Mouse (Mus musculus) kidney, adult 9 months (tissue): ENCODE data around the gene Rbms3.
A peak's percentile ranks its signal among the peaks of the same experiment; 100 is the strongest.

ENCODE experiments used
- DNase-seq: peaks from one replicate; pipeline ENCODE4 v3.0.0; 2022

Rbms3 gene

DNA sequence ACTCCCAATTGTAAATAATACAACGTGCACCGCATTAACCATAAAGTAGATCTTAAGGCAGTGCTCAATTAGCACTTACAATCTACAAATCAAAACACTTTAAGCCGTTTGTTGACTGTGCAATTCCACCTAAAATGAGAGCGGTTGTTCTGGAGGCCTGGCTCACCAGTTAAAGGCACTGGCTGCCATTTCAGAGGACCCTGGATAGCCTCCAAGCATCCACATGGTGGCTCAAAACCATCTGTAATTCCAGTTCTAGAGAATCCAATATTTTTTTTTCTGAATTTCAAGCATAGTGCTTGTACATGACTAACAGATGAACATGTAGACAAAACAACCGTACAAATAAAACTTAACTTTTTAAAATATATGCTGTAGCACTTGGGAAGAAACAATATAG is 460.5 kb downstream of the Rbms3 start:
- no peak for DNase-seq

DNA sequence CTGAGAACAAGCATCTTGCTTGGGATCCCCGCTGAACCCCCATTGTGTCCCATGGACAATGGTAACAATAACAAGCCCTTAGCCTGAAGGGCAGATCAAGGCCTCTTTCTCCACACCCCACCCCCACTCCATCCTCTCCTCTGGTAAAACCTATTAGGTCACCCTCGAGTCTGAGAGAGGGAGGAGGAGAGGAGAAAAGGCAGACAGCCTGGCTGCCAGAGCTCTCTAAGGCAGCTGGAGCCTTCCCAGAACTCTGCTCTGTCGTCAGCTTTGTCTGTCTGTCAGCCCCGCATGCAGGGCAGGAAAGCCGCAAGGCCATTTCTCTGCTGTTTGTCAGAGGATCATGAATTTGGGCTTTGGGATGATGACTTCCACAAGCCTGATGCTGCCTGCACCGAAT is 466.6 kb downstream of the Rbms3 start:
- no peak for DNase-seq

GRCm38 (mm10) chr9:117161150-117161549 is 468.6 kb downstream of the Rbms3 start:
- no peak for DNase-seq

DNA sequence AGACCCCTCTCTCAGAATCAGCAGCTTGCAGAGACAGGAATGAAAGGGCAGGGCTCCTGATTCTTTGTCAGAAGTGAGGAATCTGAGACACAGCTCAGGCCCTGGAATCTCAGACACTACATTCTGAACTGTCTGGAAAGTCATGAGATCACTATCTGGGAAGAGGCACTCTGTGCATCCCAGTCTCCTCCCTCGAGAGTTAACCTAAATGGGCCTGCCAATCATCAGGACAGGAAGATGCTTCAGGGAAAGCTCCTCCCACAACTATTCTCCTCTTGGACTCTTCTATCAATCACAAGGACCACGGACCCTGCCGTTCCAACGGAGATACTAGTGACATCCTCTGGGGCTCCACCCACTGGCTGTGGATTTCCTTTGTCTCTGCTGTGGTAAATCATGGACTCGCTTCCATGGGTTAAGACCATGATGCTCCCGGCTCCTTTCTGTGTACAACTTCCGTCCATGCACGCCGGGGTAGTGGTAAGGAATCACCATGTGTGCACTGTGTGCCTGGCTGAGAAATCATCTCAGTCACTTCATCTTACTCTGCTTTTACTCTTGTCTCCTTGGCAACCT is 473.3 kb downstream of the Rbms3 start:
- DNase-seq: no peak

- DNase-seq: no peak
Observed at GRCm38 (mm10) chr9:117154590-117154989, 475.1 kb downstream of the Rbms3 start.

- peak; percentile 5 for DNase-seq
Observed at GRCm38 (mm10) chr9:117153686-117154274, 475.9 kb downstream of the Rbms3 start.

GRCm38 (mm10) chr9:117151951-117152350 is 477.8 kb downstream of the Rbms3 start:
- no peak for DNase-seq

DNA sequence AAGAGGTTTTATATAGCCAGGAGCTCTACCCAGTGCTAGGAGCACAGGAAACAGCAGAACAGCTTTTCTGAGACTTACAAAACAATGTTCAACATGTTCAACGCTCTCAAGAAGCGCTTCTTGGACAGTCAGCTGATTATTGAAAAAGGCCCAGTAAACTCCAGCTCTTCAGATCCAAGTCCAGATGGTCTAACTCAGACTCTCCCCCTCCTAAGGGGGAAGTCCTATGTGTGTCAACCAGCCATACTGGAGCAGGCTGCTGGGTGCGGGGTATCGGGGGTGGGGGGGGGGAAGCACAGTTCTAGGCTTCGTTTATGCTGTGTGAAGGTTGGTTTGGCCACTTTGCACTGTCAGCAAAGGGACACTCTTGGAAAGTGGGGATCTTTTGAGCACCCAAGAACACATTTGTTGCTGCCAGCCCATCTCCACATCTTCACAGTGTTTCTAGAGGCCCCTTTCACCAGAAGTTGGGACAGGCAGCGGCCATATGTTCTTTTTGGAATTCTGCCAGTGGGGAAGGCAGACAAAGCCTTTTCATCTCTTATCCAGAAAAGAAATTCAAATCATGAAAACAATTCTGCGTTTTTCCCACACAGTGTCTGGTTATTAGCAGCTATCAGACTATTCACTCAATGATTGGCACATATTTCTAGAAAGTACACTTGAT is 485.5 kb downstream of the Rbms3 start:
- DNase-seq: no peak

DNA sequence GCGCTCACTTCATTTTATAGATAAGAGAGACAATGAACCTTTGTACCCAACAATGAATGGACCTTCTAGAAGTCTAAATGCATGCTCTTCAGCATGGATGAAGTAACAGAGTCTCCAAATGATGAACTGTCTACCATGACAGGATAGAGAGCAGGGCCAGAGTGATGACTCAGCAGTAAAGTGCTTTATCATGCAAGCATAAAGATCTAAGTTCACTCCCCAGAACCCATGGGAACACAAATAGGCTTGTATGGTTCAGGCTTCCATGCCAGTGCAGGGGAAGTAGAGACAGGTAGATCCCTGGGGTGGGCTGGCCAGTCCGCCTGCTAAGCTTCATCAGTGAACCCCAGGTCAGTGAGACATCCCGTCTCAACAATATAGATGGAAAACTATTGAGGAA is 489.7 kb downstream of the Rbms3 start:
- DNase-seq: no peak

- no peak for DNase-seq
Observed at GRCm38 (mm10) chr9:117136410-117136809, 493.3 kb downstream of the Rbms3 start.

DNA sequence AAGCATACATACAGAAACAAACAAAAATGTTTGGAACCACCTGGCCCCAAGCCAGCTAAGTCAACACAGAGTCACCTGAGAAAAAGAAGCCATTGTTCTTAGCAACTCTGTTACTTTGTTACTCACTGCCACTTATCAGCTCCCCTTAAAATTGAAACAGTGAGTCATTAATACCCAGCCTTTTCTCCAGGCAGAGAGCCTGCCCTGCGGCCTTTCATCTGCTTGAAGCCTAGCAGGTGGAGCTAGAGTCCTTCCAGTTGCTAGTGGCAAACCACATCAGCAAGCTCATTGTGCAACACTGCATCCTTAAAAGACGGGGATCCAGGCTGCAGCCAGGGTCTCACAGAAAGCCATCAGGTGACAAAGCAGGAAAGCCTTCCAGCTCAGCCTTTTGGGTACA is 495.7 kb downstream of the Rbms3 start:
- DNase-seq: no peak

GRCm38 (mm10) chr9:117126816-117127215 is 502.9 kb downstream of the Rbms3 start:
- no peak for DNase-seq

- no peak for DNase-seq
Observed at GRCm38 (mm10) chr9:117125844-117126243, 503.9 kb downstream of the Rbms3 start.

DNA sequence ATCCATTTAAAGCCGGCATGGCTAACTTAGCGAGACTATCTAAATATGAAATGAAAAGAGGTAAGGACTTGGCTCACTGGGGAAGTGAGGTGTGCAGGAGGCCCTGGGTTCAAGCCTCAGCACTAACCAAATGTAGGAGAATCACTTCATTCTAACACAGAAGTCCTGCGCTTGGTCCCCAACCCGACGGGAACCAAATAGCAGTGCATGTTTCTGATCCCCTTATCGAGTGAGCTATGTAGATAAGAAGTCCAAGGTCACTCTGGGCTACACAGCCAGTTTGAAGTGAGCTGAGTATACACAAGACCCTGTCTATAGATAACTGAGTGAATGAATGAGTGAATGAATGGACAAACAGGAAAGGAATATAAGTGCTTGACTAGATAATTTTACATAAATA is 508.1 kb downstream of the Rbms3 start:
- no peak for DNase-seq

- DNase-seq: no peak
Observed at GRCm38 (mm10) chr9:117117181-117117729, 512.5 kb downstream of the Rbms3 start.

- no peak for DNase-seq
Observed at GRCm38 (mm10) chr9:117115609-117116008, 514.1 kb downstream of the Rbms3 start.

DNA sequence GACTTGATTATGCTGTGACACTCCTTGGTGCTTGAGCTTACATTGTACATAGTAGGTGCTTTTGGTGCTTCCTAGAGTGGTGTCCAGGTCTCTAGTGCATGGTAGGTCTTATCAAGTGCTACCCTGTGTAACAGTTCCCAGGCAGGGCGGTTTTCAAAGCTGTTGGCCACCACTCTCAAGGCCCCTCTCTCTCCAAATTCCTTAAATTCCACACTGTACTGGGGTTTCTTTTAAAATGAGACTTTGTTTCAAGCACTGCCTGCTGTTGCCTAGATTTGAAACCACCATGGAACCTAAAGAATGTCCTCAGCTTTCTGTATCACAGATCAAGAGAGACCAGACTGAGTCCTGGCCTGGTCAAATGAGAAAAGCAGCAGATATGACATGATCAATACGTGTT is 516.1 kb downstream of the Rbms3 start:
- DNase-seq: no peak

DNA sequence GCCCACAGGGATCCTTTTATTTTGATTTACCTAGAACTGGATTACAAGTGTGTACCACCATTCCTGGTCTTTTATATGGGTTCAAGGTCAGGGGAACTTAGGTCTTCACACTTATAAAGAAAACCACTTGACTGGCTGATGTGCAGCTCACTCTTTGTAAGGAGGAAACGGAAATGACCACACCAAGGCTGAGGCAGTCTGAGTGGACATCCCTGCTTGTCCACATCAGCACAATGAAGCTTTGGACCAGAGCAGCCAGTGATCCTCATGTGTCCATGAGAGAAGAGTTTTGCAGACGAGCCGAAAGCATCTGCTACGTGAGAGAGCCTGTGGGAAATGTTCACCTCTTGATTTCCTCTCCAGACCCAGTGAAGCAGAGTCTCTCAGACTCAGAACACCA is 521.8 kb downstream of the Rbms3 start:
- DNase-seq: no peak

- DNase-seq: no peak
Observed at GRCm38 (mm10) chr9:117102198-117102930, 527.3 kb downstream of the Rbms3 start.

- no peak for DNase-seq
Observed at GRCm38 (mm10) chr9:117100181-117100580, 529.5 kb downstream of the Rbms3 start.

DNA sequence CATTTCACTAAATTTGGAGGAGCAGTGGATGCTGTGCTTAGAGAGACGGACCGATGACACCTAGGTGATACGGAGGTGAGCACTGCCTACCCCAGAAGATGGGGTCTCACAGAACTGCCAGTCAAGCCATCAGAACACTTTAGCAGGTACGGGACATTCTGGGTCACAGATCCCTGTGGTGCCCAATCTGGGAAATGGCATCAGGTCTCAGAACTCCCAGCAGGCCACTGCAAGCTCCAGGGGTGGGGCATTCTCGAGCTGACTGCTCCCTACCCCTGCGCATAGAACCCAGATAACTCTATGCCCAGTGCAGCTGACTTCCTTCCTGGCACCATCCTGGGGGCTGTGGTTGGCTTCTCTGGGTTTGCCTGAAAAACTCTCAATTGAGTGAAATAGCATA is 536.2 kb downstream of the Rbms3 start:
- no peak for DNase-seq

DNA sequence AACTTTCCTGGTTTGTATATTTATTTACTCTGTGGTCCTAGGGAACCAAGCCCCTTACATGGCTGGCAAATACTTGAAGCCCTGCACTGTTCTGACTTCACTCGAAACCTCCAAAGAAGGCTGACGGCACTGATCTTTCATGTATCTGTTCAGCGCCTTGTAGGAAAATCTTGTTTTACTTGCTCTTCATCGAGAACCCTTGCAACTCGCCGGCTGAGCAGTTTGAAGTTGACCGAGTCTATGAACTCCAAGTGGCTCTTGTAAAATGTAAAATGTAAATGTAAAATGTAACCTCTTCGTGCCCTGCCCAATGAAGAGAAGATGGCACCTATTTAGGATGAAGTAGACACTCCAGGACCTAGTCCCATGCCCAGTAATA is 537.5 kb downstream of the Rbms3 start:
- DNase-seq: no peak

DNA sequence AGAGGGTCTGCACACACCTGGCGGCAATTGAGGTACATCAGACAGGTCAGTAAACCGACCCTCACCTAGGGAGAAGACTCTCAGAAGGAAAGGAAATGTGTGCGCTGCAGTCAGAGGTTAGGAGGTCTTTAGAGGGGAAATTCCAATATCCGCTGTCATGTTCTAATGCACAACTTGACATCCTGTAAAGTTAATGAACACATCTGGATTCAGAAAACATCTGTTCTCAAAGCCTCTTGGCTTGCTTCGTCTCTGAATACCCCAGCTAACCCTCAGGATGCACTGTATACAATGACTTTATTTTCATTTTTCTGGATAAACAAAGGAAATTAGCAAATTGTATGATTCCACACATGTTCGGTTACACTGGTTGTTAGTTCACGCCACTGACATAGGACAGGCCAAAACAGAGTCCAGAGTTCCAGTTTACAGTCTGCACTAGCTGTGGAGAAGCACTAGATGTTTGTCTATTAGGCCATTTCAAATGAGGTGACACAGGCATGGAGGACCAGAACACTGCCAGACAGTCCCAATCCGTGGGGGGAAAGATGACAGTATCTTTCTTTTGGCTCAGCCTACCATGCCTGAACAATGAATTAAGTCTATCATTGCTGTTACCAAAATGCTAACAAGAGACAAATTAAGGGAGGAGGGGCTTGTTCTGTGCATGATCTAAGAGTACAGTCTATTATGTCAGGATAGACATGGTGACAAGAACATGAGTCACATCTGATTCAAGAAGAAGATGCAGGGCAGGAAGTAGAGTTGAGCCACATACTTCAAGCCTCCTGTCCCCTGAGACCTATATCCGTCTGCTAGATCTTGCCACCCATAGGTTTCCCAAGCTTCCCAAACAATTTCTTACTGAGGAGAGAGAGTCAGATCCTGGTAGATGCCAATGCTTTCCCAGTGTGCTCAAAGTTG is 538.2 kb downstream of the Rbms3 start:
- no peak for DNase-seq
